Mouse (Mus musculus): ENCODE data around the gene Crim1.

Crim1 gene

GRCm38 (mm10) chr17:78417381-78418281 is 217.6 kb downstream of the Crim1 start, which contains the start of gene Fez2:
TSS of gene Fez2 (minus strand) at chr17:78418152.
- no peak for DNase-seq (ENCODE audit: low read depth, low spot score)

- DNase-seq (ENCODE audit: low read depth, low spot score), result no peak
Measured at GRCm38 (mm10) chr17:78419216-78419615, 219.2 kb downstream of the Crim1 start.

- no peak for DNase-seq (ENCODE audit: low read depth, low spot score)
Measured at GRCm38 (mm10) chr17:78425026-78425425, 225.0 kb downstream of the Crim1 start.

Measured in brain, embryonic 18.5 days (tissue).